Mouse (Mus musculus): ENCODE measurements at regions not wholly inside any gene's neighbourhood (a gene's known extent, or its start where the extent isn't known, plus 50 kb on each side); places are given as distances from the start of the nearest gene placed in this dataset.

- no peak for DNase-seq
Observed at GRCm38 (mm10) chr6:91573487-91573886, 57.8 kb downstream of the Lsm3 start.

GRCm38 (mm10) chr6:91574414-91574813, 58.7 kb downstream of the Lsm3 start:
- DNase-seq: no peak

- DNase-seq: peak; percentile 39 to 71
Observed at GRCm38 (mm10) chr6:91575662-91576364, 60.1 kb downstream of the Lsm3 start.

- no peak for DNase-seq
Observed at GRCm38 (mm10) chr6:91576906-91577305, 61.2 kb downstream of the Lsm3 start.

- no peak for DNase-seq
Observed at GRCm38 (mm10) chr6:91579666-91580065, 63.9 kb downstream of the Lsm3 start.

- no peak for DNase-seq
Observed at GRCm38 (mm10) chr6:91580607-91581006, 64.9 kb downstream of the Lsm3 start.

GRCm38 (mm10) chr6:91582338-91582737, 66.6 kb downstream of the Lsm3 start:
- DNase-seq: no peak

- DNase-seq: no peak
Observed at GRCm38 (mm10) chr6:91583346-91583745, 67.6 kb downstream of the Lsm3 start.

- no peak for DNase-seq
Observed at GRCm38 (mm10) chr6:91585543-91585942, 69.8 kb downstream of the Lsm3 start.

GRCm38 (mm10) chr6:91589181-91589580, 73.5 kb downstream of the Lsm3 start:
- no peak for DNase-seq

- no peak for DNase-seq
Observed at GRCm38 (mm10) chr6:91590395-91590794, 74.7 kb downstream of the Lsm3 start.

- no peak for DNase-seq
Observed at GRCm38 (mm10) chr6:91590806-91591571, 75.3 kb downstream of the Lsm3 start.

- no peak for DNase-seq
Observed at GRCm38 (mm10) chr6:91592651-91593050, 76.9 kb downstream of the Lsm3 start.

GRCm38 (mm10) chr6:91598942-91599341, 83.2 kb downstream of the Lsm3 start:
- DNase-seq: peak; percentile 38 to 43

- DNase-seq: no peak
Observed at GRCm38 (mm10) chr6:91600116-91600515, 83.7 kb upstream of the Slc6a6 start.

GRCm38 (mm10) chr6:91606634-91607215, 77.1 kb upstream of the Slc6a6 start:
- no peak for DNase-seq

GRCm38 (mm10) chr6:91607613-91608272, 76.1 kb upstream of the Slc6a6 start:
- no peak for DNase-seq

- DNase-seq: no peak
Observed at GRCm38 (mm10) chr6:91609671-91610070, 74.2 kb upstream of the Slc6a6 start.

- DNase-seq: no peak
Observed at GRCm38 (mm10) chr6:91615022-91615421, 68.8 kb upstream of the Slc6a6 start.

- DNase-seq: no peak
Observed at GRCm38 (mm10) chr6:91616541-91616940, 67.3 kb upstream of the Slc6a6 start.

- DNase-seq: peak; percentile 52 to 57
Observed at GRCm38 (mm10) chr6:91617031-91617596, 66.7 kb upstream of the Slc6a6 start.

- no peak for DNase-seq
Observed at GRCm38 (mm10) chr6:91617685-91618084, 66.2 kb upstream of the Slc6a6 start.

- no peak for DNase-seq
Observed at GRCm38 (mm10) chr6:91619009-91619408, 64.8 kb upstream of the Slc6a6 start.
